Mouse (Mus musculus) cerebellum, adult 8-10 months (tissue): ENCODE measurements at regions not wholly inside any gene's neighbourhood (a gene's known extent, or its start where the extent isn't known, plus 50 kb on each side); places are given as distances from the start of the nearest gene placed in this dataset.
A peak's percentile ranks its signal among the peaks of the same experiment; 100 is the strongest.
"Not testable (repeated sequence)": the region's sequence is repeated elsewhere in the genome, so short reads cannot be mapped to it uniquely, and the experiment has no call there.

Source experiments
- DNase-seq: peaks from one replicate; pipeline ENCODE4 v3.0.0; 2022

- DNase-seq: no peak
Observed at GRCm38 (mm10) chr4:153832151-153832550, 124.9 kb upstream of the A430005L14Rik start.

- no peak for DNase-seq
Observed at GRCm38 (mm10) chr4:153844766-153845165, 112.3 kb upstream of the A430005L14Rik start.

GRCm38 (mm10) chr4:153848274-153848673 is 108.8 kb upstream of the A430005L14Rik start:
- DNase-seq: no peak

GRCm38 (mm10) chr4:153850186-153850585 is 106.9 kb upstream of the A430005L14Rik start:
- DNase-seq: no peak

- DNase-seq: no peak
Observed at GRCm38 (mm10) chr4:153854084-153854747, 102.8 kb upstream of the A430005L14Rik start.

GRCm38 (mm10) chr4:153854748-153855092 is 102.3 kb upstream of the A430005L14Rik start:
- no peak for DNase-seq

- DNase-seq: no peak
Observed at GRCm38 (mm10) chr4:153861420-153861819, 95.6 kb upstream of the A430005L14Rik start.

- DNase-seq: no peak
Observed at GRCm38 (mm10) chr4:153862121-153862660, 94.8 kb upstream of the A430005L14Rik start.

- DNase-seq: no peak
Observed at GRCm38 (mm10) chr4:153872346-153872745, 84.7 kb upstream of the A430005L14Rik start.

GRCm38 (mm10) chr4:153875036-153875435 is 82.0 kb upstream of the A430005L14Rik start:
- not testable (repeated sequence) for DNase-seq

- DNase-seq: no peak
Observed at GRCm38 (mm10) chr4:153876954-153877642, 79.9 kb upstream of the A430005L14Rik start.

- no peak for DNase-seq
Observed at GRCm38 (mm10) chr4:153883057-153883456, 74.0 kb upstream of the A430005L14Rik start.

- no peak for DNase-seq
Observed at GRCm38 (mm10) chr4:153884044-153884443, 73.0 kb upstream of the A430005L14Rik start.

GRCm38 (mm10) chr4:153885836-153886235 is 71.2 kb upstream of the A430005L14Rik start:
- DNase-seq: peak; percentile 20

GRCm38 (mm10) chr4:153890130-153890529 is 66.9 kb upstream of the A430005L14Rik start:
- DNase-seq: no peak

- DNase-seq: no peak
Observed at GRCm38 (mm10) chr4:153899721-153900120, 57.3 kb upstream of the A430005L14Rik start.

GRCm38 (mm10) chr4:153905076-153905475 is 52.0 kb upstream of the A430005L14Rik start:
- no peak for DNase-seq

GRCm38 (mm10) chr4:153905511-153905910 is 51.5 kb upstream of the A430005L14Rik start:
- no peak for DNase-seq
